Mouse (Mus musculus) neural tube, embryonic 11.5 days (tissue): ENCODE results near the gene Pfas. TPM values are rescaled to one million over a fixed set of nuclear protein-coding genes. Genes with fewer than 3 reads are reported as not detected.
"Not testable (repeated sequence)": the region's sequence is repeated elsewhere in the genome, so short reads cannot be mapped to it uniquely, and the experiment has no call there.

ENCODE experiments used
- ATAC-seq: fragments of 200-750 bp; cut with Nextera tagmentation; 2 replicates; pipeline ENCODE4 v1.8.0; 2017; ENCODE audit warnings: moderate number of reproducible peaks, mild to moderate bottlenecking, moderate TSS enrichment, moderate library complexity; ENCODE audit not compliant: insufficient read depth, low FRiP score, low TSS enrichment
- DNase-seq: peaks from one replicate; pipeline ENCODE4 v3.0.0-alpha.2; 2015; ENCODE audit warnings: low spot score
- H3K27ac ChIP-seq: fragments of 300-500 bp; sonication (generic); 2 replicates; pipeline ENCODE4 v1.5.1; 2014; ENCODE audit warnings: low read depth, mild to moderate bottlenecking, low read length
- H3K27me3 ChIP-seq: fragments of 300-500 bp; sonication (generic); 2 replicates; pipeline ENCODE4 v1.6.1; 2014; ENCODE audit warnings: mild to moderate bottlenecking, low read length, mixed read lengths; ENCODE audit not compliant: control insufficient read depth, insufficient read depth
- H3K36me3 ChIP-seq: fragments of 300-500 bp; sonication (generic); 2 replicates; pipeline ENCODE4 v1.6.1; 2014; ENCODE audit warnings: mild to moderate bottlenecking, low read length, moderate library complexity, mixed read lengths; ENCODE audit not compliant: control insufficient read depth, insufficient read depth
- H3K4me1 ChIP-seq: fragments of 300-500 bp; sonication (generic); 2 replicates; pipeline ENCODE4 v1.6.1; 2014; ENCODE audit warnings: low read length, mixed read lengths; ENCODE audit not compliant: control insufficient read depth, insufficient read depth
- H3K4me2 ChIP-seq: fragments of 300-500 bp; sonication (generic); 2 replicates; pipeline ENCODE4 v1.6.1; 2014; ENCODE audit warnings: low read depth, mild to moderate bottlenecking, moderate library complexity
- H3K4me3 ChIP-seq: fragments of 300-500 bp; sonication (generic); 2 replicates; pipeline ENCODE4 v1.5.1; 2014; ENCODE audit warnings: low read depth, low read length
- H3K9ac ChIP-seq: fragments of 300-500 bp; sonication (generic); 2 replicates; pipeline ENCODE4 v1.6.1; 2014; ENCODE audit warnings: mild to moderate bottlenecking, low read length
- H3K9me3 ChIP-seq: fragments of 300-500 bp; sonication (generic); 2 replicates; pipeline ENCODE4 v1.6.1; 2016; ENCODE audit warnings: low read length; ENCODE audit not compliant: control insufficient read depth
- WGBS: fragments of 180-500 bp; shearing (Covaris S2); extraction: QIAGEN DNeasy Blood & Tissue Kit; methylation state at CpG from one replicate; pipeline ENCODE4 v1.1.7; 2014; 5-methylcytosine and 5-hydroxymethylcytosine counted together
- polyA plus RNA-seq: library from polyadenylated mRNA; unstranded; fragments of >200 nt; fragmentation: Nextera tagmentation; extraction: Ambion mirVana; gene quantifications from 2 replicates; pipeline ENCODE4 v1.2.1, GENCODE M21; 2014

The Pfas gene
- polyA plus RNA-seq, 1 experiment from 2014 or later = 30.7 TPM

GRCm38 (mm10) chr11:68970232-68970631 lies 38.0 kb downstream of the Pfas start:
- 83% methylated on average over 4 of the region's 4 CpGs for WGBS
- H3K4me2 ChIP-seq = no peak overlapping the region
- DNase-seq (no peak), ATAC-seq (no peak)
- no peak overlapping the region for H3K4me3 ChIP-seq
- H3K27me3 ChIP-seq = no peaks in the 10 kb centered on the region
- no peak overlapping the region for H3K9ac ChIP-seq
- H3K36me3 ChIP-seq = no peaks in the 10 kb centered on the region
- no peaks in the 10 kb centered on the region for H3K9me3 ChIP-seq
- H3K27ac ChIP-seq = no peak overlapping the region
- peaks cover 10% of the 10 kb centered on the region; the same call in 1 of the 2 replicates for H3K4me1 ChIP-seq

- no peak overlapping the region for H3K4me3 ChIP-seq
Measured at GRCm38 (mm10) chr11:68968752-68969151, 39.5 kb downstream of the Pfas start.

GRCm38 (mm10) chr11:68967337-68968282 lies 40.6 kb downstream of the Pfas start, which contains the start of gene Slc25a35:
TSS of gene Slc25a35 (plus strand) at chr11:68968131.
- no peaks in the 10 kb centered on the region for H3K27me3 ChIP-seq
- H3K9me3 ChIP-seq = no peaks in the 10 kb centered on the region
- ATAC-seq = peak; percentile 94
- peak within 1 kb of the TSS; percentile 63 for H3K4me2 ChIP-seq
- no peaks in the 10 kb centered on the region for H3K36me3 ChIP-seq
- H3K9ac ChIP-seq = peak within 1 kb of the TSS; percentile 40
- H3K27ac ChIP-seq = no peak within 1 kb of the TSS
- peak; percentile 91 for DNase-seq
- under 1% methylated on average over 50 of the region's 50 CpGs for WGBS
- H3K4me3 ChIP-seq = peak within 1 kb of the TSS; percentile 38
- H3K4me1 ChIP-seq = peaks cover 6% of the 10 kb centered on the region; the same call in 1 of the 2 replicates

More at GRCm38 (mm10) chr11:68968752-68969151, 39.5 kb downstream of the Pfas start:
- 84% methylated on average over 11 of the region's 11 CpGs for WGBS
- peak overlapping the region; percentile 63; the same call in 1 of the 2 replicates for H3K4me2 ChIP-seq
- H3K9ac ChIP-seq = no peak overlapping the region
- no peaks in the 10 kb centered on the region for H3K9me3 ChIP-seq
- no peak overlapping the region for H3K27ac ChIP-seq
- peaks cover 10% of the 10 kb centered on the region; the same call in 1 of the 2 replicates for H3K4me1 ChIP-seq
- H3K36me3 ChIP-seq = no peaks in the 10 kb centered on the region
- ATAC-seq = no peak
- H3K27me3 ChIP-seq = no peaks in the 10 kb centered on the region
- no peak for DNase-seq

- WGBS = 63% methylated on average over 1 of the region's 1 CpGs
- Histone ChIP-seq H3K4me3 (no peak overlapping the region), H3K36me3 (no peaks in the 10 kb centered on the region), H3K27me3 (no peaks in the 10 kb centered on the region), H3K9me3 (no peaks in the 10 kb centered on the region), H3K4me2 (no peak overlapping the region), H3K4me1 (peaks cover 6% of the 10 kb centered on the region; the same call in 1 of the 2 replicates), H3K9ac (no peak overlapping the region), H3K27ac (no peak overlapping the region)
- DNase-seq (no peak), ATAC-seq (no peak)
Measured at GRCm38 (mm10) chr11:68966554-68966953, 41.7 kb downstream of the Pfas start.

GRCm38 (mm10) chr11:68965845-68966244 lies 42.4 kb downstream of the Pfas start:
- H3K36me3 ChIP-seq = no peaks in the 10 kb centered on the region
- H3K4me2 ChIP-seq = no peak overlapping the region
- no peaks in the 10 kb centered on the region for H3K27me3 ChIP-seq
- peaks cover 6% of the 10 kb centered on the region; the same call in 1 of the 2 replicates for H3K4me1 ChIP-seq
- 28% methylated on average over 3 of the region's 3 CpGs for WGBS
- no peak overlapping the region for H3K4me3 ChIP-seq
- H3K9ac ChIP-seq = no peak overlapping the region
- H3K9me3 ChIP-seq = no peaks in the 10 kb centered on the region
- ATAC-seq (no peak), DNase-seq (no peak)
- H3K27ac ChIP-seq = no peak overlapping the region

GRCm38 (mm10) chr11:68965050-68965449 lies 43.2 kb downstream of the Pfas start:
- DNase-seq (no peak), ATAC-seq (no peak)
- Histone ChIP-seq H3K27me3 (no peaks in the 10 kb centered on the region), H3K4me3 (no peak overlapping the region), H3K27ac (no peak overlapping the region), H3K4me1 (peaks cover 6% of the 10 kb centered on the region; the same call in 1 of the 2 replicates), H3K9ac (no peak overlapping the region), H3K9me3 (no peaks in the 10 kb centered on the region), H3K36me3 (no peaks in the 10 kb centered on the region), H3K4me2 (no peak overlapping the region)

- no peak for DNase-seq
- Histone ChIP-seq H3K4me2 (no peak overlapping the region), H3K4me1 (peaks cover 6% of the 10 kb centered on the region; the same call in 1 of the 2 replicates), H3K9me3 (no peaks in the 10 kb centered on the region), H3K27me3 (no peaks in the 10 kb centered on the region), H3K27ac (no peak overlapping the region), H3K4me3 (no peak overlapping the region), H3K36me3 (no peaks in the 10 kb centered on the region), H3K9ac (no peak overlapping the region)
- no peak for ATAC-seq
- 82% methylated on average over 2 of the region's 2 CpGs for WGBS
Measured at GRCm38 (mm10) chr11:68963405-68963804, 44.9 kb downstream of the Pfas start.

GRCm38 (mm10) chr11:68962159-68962558 lies 46.1 kb downstream of the Pfas start:
- not testable (repeated sequence) for ATAC-seq, H3K27ac ChIP-seq, H3K36me3 ChIP-seq, H3K4me1 ChIP-seq, DNase-seq, H3K9me3 ChIP-seq, H3K4me3 ChIP-seq, H3K9ac ChIP-seq, H3K27me3 ChIP-seq, H3K4me2 ChIP-seq
- WGBS = 25% methylated on average over 11 of the region's 11 CpGs

GRCm38 (mm10) chr11:68961596-68961995 lies 46.7 kb downstream of the Pfas start:
- no peaks in the 10 kb centered on the region for H3K4me1 ChIP-seq
- WGBS = 77% methylated on average over 3 of the region's 3 CpGs
- no peak overlapping the region for H3K9ac ChIP-seq
- H3K27ac ChIP-seq = no peak overlapping the region
- ATAC-seq (no peak), DNase-seq (no peak)
- no peak overlapping the region for H3K4me3 ChIP-seq
- no peaks in the 10 kb centered on the region for H3K27me3 ChIP-seq
- H3K9me3 ChIP-seq = no peaks in the 10 kb centered on the region
- no peak overlapping the region for H3K4me2 ChIP-seq
- H3K36me3 ChIP-seq = no peaks in the 10 kb centered on the region
